Mouse (Mus musculus) thymus, postnatal 36 days (tissue): ENCODE data around the gene Sdr16c6.

Source experiments
- DNase-seq, 2 experiments: peaks; one replicate each; pipeline ENCODE4 v3.0.0; 2022; ENCODE audit warnings: mixed read lengths in 2 of 2

Gene Sdr16c6

GRCm38 (mm10) chr4:4077372-4077771 lies at the start of gene Sdr16c6:
Gene Sdr16c6 (minus strand): TSS chr4:4077522.
- no peak for DNase-seq

GRCm38 (mm10) chr4:4080180-4080579 lies 2.9 kb upstream of the Sdr16c6 start:
- DNase-seq: no peak

GRCm38 (mm10) chr4:4079132-4079531 lies 1.8 kb upstream of the Sdr16c6 start:
- DNase-seq: no peak

GRCm38 (mm10) chr4:4076001-4076400 lies 1.3 kb downstream of the Sdr16c6 start:
- no peak for DNase-seq
